Mouse (Mus musculus) A20 (cell line): ENCODE data around the gene Gm20837.
"Not testable (repeated sequence)": the region's sequence is repeated elsewhere in the genome, so short reads cannot be mapped to it uniquely, and the experiment has no call there.

Source experiments
- DNase-seq: peaks from one replicate; pipeline ENCODE4 v3.0.0-alpha.2; 2011; ENCODE audit warnings: low read depth, low spot score

Gm20837 gene

GRCm38 (mm10) chrY:90400948-90401347, at the start of gene Gm20837:
Gm20837 (plus strand) TSS chrY:90401248.
- not testable (repeated sequence) for DNase-seq
